Mouse (Mus musculus): ENCODE measurements around the gene Xirp1. TPM values are rescaled to one million over a fixed set of nuclear protein-coding genes. Genes with fewer than 3 reads are reported as not detected.

The Xirp1 gene
- total and polyA plus RNA-seq, 3 experiments = not detected

- H3K4me1 ChIP-seq (ENCODE audit: control insufficient read depth in 1 of 2, insufficient read depth in 2 of 2) = peaks cover 0 to 7% of the 10 kb centered on the region in 2 experiments; a peak in 2 of 4 replicates
- no peak overlapping the region for H3K4me2 ChIP-seq (ENCODE audit: insufficient read depth, low read depth, poor library complexity, severe bottlenecking)
- H3K27me3 ChIP-seq (replicated peaks) = peaks cover 8% of the 10 kb centered on the region
- no peak overlapping the region for H3K27ac ChIP-seq (ENCODE audit: insufficient read depth, low read depth)
- dilution Hi-C loops (cut with MboI; ENCODE audit: extremely low pct_ligation_motif_present, extremely low pct_unique_long_range_greater_than_20kb, low sequenced_read_pairs) = no loop called here
- no peaks in the 10 kb centered on the region for H3K79me2 ChIP-seq (replicated peaks; ENCODE audit: control insufficient read depth, extremely low read depth, insufficient read depth, poor library complexity, severe bottlenecking)
- no peaks in the 10 kb centered on the region for H3K36me3 ChIP-seq (replicated peaks in 1 of 2; ENCODE audit: control insufficient read depth in 1 of 2, insufficient read depth in 1 of 2, low read length in 1 of 2)
- DNase-seq (ENCODE audit: extremely low read depth) = no peak
- H3K4me3 ChIP-seq (replicated peaks in 1 of 3; ENCODE audit: low read depth in 2 of 3, low read length in 2 of 3, poor library complexity in 1 of 3) = no peak overlapping the region
- no peak overlapping the region for H3K9ac ChIP-seq (ENCODE audit: insufficient read depth, low read depth)
- in situ Hi-C loops (cut with MboI; ENCODE audit: low pct_ligation_motif_present, low pct_unique_long_range_greater_than_20kb, low sequenced_read_pairs) = no loop called here
- TF ChIP-seq MEF2A (IDR thresholded peaks at IDR 0.05; ENCODE audit: borderline replicate concordance, low read depth, low read length) (no peak), ELF1 (IDR thresholded peaks at IDR 0.05; ENCODE audit: low read depth, low read length) (no peak), RAD21 (IDR thresholded peaks at IDR 0.05; ENCODE audit: low read depth, low read length) (no peak), RCOR1 (conservative IDR thresholded peaks at IDR 0.05; ENCODE audit: low read depth, low read length) (no peak), POLR2AphosphoS2 (IDR thresholded peaks at IDR 0.05; ENCODE audit: low read depth, low read length) (no peak), CHD2 (IDR thresholded peaks at IDR 0.05; ENCODE audit: low read length) (no peak), TBP (conservative IDR thresholded peaks at IDR 0.05; ENCODE audit: low read depth, low read length) (no peak), MAX (IDR thresholded peaks at IDR 0.05; ENCODE audit: low read length) (no peak)
- peaks cover 9% of the 10 kb centered on the region for H3K9me3 ChIP-seq (replicated peaks; ENCODE audit: low read length)
These were observed 19.7 kb upstream of the Xirp1 start for GRCm38 (mm10) chr9:120043115-120043514.

- in situ Hi-C loops (cut with MboI; ENCODE audit: low pct_ligation_motif_present, low pct_unique_long_range_greater_than_20kb, low sequenced_read_pairs) (no loop called here), dilution Hi-C loops (cut with MboI; ENCODE audit: extremely low pct_ligation_motif_present, extremely low pct_unique_long_range_greater_than_20kb, low sequenced_read_pairs) (no loop called here)
- Histone ChIP-seq H3K4me1 (ENCODE audit: control insufficient read depth in 1 of 2, insufficient read depth in 2 of 2) (no peaks in the 10 kb centered on the region), H3K4me3 (replicated peaks in 1 of 3; ENCODE audit: low read depth in 2 of 3, low read length in 2 of 3, poor library complexity in 1 of 3) (no peak overlapping the region), H3K9me3 (replicated peaks; ENCODE audit: low read length) (peaks cover 9% of the 10 kb centered on the region), H3K27me3 (replicated peaks) (peaks cover 13% of the 10 kb centered on the region), H3K9ac (ENCODE audit: insufficient read depth, low read depth) (no peak overlapping the region), H3K79me2 (replicated peaks; ENCODE audit: control insufficient read depth, extremely low read depth, insufficient read depth, poor library complexity, severe bottlenecking) (no peaks in the 10 kb centered on the region), H3K4me2 (ENCODE audit: insufficient read depth, low read depth, poor library complexity, severe bottlenecking) (no peak overlapping the region), H3K27ac (ENCODE audit: insufficient read depth, low read depth) (no peak overlapping the region), H3K36me3 (replicated peaks in 1 of 2; ENCODE audit: control insufficient read depth in 1 of 2, insufficient read depth in 1 of 2, low read length in 1 of 2) (no peaks in the 10 kb centered on the region)
- no peak for DNase-seq (ENCODE audit: extremely low read depth)
- TF ChIP-seq SMC3 (IDR thresholded peaks at IDR 0.05; ENCODE audit: low read depth, low read length) (no peak), EP300 (IDR thresholded peaks at IDR 0.05; ENCODE audit: low read length) (no peak), ZMIZ1 (IDR thresholded peaks at IDR 0.05; ENCODE audit: low read depth, low read length) (no peak), NRF1 (IDR thresholded peaks at IDR 0.05; ENCODE audit: low read depth, low read length) (no peak), MAZ (IDR thresholded peaks at IDR 0.05; ENCODE audit: low read depth, low read length) (no peak), CHD1 (IDR thresholded peaks at IDR 0.05; ENCODE audit: low read depth, low read length) (no peak), USF2 (conservative IDR thresholded peaks at IDR 0.05; ENCODE audit: low read depth, low read length) (no peak), UBTF (IDR thresholded peaks at IDR 0.05; ENCODE audit: low read depth, low read length) (no peak), RAD21 (IDR thresholded peaks at IDR 0.05; ENCODE audit: low read depth, low read length) (no peak), POLR2A (IDR thresholded peaks at IDR 0.05; ENCODE audit: low read depth, low read length) (no peak), MXI1 (IDR thresholded peaks at IDR 0.05; ENCODE audit: low read depth, low read length) (no peak), NELFE (IDR thresholded peaks at IDR 0.05; ENCODE audit: low read depth, low read length) (no peak), IRF4 (IDR thresholded peaks at IDR 0.05; ENCODE audit: low read depth, low read length) (no peak), MAFK (IDR thresholded peaks at IDR 0.05; ENCODE audit: insufficient replicate concordance, low read length) (no peak), JUN (IDR thresholded peaks at IDR 0.05; ENCODE audit: insufficient read depth, low read depth, low read length) (no peak), TCF12 (IDR thresholded peaks at IDR 0.05; ENCODE audit: low read depth, low read length) (no peak), ZKSCAN1 (IDR thresholded peaks at IDR 0.05; ENCODE audit: borderline replicate concordance, low read depth, low read length) (no peak), SIN3A (IDR thresholded peaks at IDR 0.05; ENCODE audit: low read length) (no peak), CTCF (conservative IDR thresholded peaks at IDR 0.05 in 1 of 2, IDR thresholded peaks at IDR 0.05 in 1 of 2; ENCODE audit: low read depth in 2 of 2, low read length in 2 of 2) (no peak), HCFC1 (IDR thresholded peaks at IDR 0.05; ENCODE audit: low read depth, low read length) (no peak)
These were observed 14.0 kb upstream of the Xirp1 start for GRCm38 (mm10) chr9:120037414-120037813.
